Mouse (Mus musculus) NIH3T3 (cell line): ENCODE results near the gene Pygl.
"Not testable (repeated sequence)": the region's sequence is repeated elsewhere in the genome, so short reads cannot be mapped to it uniquely, and the experiment has no call there.

Experiments used
- DNase-seq: peaks from one replicate; pipeline ENCODE4 v3.0.0-alpha.2; 2012; ENCODE audit warnings: low read depth

The Pygl gene

GRCm38 (mm10) chr12:70227121-70227932 lies 4.0 kb downstream of the Pygl start:
- DNase-seq: no peak

- DNase-seq: no peak
Observed at GRCm38 (mm10) chr12:70226655-70227054, 4.6 kb downstream of the Pygl start.

DNA sequence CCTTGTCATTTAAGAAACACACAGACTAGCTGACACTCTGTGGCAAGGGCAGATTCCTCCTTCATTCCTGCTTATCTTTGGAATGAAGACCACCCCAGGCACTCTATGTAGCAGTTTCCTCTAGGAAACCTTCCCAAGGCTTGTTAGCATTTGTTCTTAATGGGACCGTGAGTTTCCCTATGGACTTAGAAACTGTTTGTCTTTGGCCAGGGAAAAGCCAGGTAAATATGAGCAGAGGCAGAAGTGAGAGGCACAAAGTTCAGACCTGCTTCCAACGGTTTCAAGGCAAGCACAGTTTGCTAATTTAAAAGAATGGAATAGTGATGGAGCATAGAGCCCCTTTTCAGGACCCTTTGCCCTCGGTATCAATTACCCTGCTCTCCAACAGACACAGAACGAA lies 8.0 kb downstream of the Pygl start:
- no peak for DNase-seq

- no peak for DNase-seq
Observed at GRCm38 (mm10) chr12:70221425-70221824, 9.9 kb downstream of the Pygl start.

- DNase-seq: no peak
Observed at GRCm38 (mm10) chr12:70218795-70219540, 12.3 kb downstream of the Pygl start.

GRCm38 (mm10) chr12:70216229-70216800 lies 15.0 kb downstream of the Pygl start:
- DNase-seq: peak; percentile 5

DNA sequence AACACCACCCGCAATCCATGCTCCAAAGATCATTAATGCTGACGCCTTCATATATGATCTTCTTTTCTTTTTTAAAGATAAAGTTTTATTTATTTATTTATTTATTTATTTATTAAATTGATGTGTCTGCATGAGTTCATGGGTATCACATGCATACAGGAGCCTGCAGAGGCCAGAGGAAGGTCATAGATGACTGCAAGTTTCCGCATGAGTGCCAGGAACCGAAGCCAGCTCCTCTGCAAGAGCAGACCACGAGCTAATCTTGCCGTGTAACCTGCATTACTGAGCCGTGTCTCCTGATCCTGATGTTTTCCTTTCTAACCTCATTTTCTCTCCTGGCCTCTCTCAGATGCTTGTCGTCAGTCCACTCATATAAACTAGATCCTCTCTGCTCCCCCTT lies 17.0 kb downstream of the Pygl start:
- peak; percentile 5 for DNase-seq

DNA sequence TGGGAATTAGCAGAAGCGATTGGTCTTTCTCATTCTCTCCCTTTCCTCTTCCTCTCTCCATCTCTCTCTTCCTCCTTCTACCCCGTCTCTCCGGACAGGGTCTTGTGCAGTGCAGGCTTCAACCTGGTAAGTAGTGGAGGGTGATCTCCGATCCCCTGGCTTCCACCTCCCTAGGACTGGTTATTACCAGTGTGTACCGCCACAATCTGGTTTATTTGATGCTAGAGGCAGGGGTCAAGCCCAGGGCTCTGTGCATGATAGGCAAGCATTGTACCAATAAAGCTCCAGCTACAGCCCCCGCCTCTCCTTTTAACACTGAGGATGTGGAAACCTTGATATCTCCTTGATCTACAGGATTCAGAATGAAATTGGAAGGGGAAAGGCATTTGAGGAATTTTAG lies 17.7 kb downstream of the Pygl start:
- no peak for DNase-seq

- no peak for DNase-seq
Observed at GRCm38 (mm10) chr12:70212501-70212900, 18.8 kb downstream of the Pygl start.

DNA sequence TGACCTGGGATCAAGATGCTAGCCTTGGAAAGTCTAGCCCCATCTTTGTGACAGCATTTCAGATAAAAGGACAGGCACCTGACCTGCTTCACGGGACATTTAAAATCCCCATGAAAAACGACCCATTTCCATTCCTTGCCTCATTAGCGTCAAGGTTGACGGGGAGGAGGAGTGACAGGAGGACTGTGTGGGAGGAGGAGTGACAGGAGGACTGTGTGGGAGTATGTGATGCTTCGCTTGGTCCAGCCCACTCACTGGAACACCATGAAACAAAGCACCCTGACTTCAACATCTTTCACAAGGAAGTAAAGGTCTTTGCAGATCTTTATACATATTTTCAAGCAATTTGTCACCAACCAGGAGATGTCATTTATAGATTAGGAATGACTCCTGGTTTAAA lies 23.1 kb downstream of the Pygl start:
- no peak for DNase-seq

- peak; percentile 46 for DNase-seq
Observed at GRCm38 (mm10) chr12:70204433-70204832, 26.9 kb downstream of the Pygl start.

GRCm38 (mm10) chr12:70201926-70202529 lies 29.3 kb downstream of the Pygl start:
- DNase-seq: no peak

GRCm38 (mm10) chr12:70196341-70196740 lies 34.9 kb downstream of the Pygl start:
- no peak for DNase-seq

DNA sequence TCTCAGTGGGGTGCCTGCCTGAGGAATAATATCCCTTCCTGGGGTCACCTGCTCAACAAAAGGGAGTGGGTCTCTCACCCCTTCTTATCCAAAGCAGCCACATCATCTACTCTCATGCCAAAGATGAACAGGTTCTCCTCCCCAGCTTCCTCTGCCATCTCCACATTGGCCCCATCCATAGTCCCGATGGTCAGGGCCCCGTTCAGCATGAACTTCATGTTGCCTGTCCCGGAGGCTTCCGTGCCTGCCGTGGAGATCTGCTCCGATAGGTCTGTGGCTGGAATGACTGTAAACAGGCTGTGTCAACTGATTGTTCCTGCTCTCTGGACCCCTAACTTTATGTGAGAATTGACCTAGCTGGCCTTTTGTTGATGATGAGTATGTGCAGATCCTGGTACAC lies 35.9 kb downstream of the Pygl start:
- no peak for DNase-seq

DNA sequence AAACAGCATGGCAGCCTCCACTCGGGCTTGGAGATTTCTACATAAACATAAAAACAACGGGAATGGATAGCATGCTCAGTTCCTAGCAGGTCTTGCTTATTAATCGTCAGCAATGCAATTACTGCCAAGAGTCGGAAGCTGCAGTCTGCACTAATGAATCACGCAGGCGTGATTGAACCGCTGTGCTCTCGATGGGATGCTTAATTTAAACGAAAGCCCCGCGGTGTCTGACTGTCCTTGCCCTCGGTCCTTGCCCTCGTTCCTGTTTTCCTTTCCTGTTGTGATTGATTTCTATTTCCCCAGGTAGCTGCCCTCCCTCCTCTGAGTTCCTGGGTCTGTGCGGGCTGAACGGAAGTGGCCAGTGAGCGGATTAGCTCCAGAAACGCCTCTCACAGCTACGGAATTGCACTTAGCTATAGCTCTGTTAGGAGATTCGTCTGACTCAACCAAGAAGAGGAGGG lies 39.0 kb downstream of the Pygl start:
- no peak for DNase-seq

- DNase-seq: no peak
Observed at GRCm38 (mm10) chr12:70184173-70184783, 47.0 kb downstream of the Pygl start.

- DNase-seq: not testable (repeated sequence)
Observed at GRCm38 (mm10) chr12:70183507-70183906, 47.8 kb downstream of the Pygl start.

DNA sequence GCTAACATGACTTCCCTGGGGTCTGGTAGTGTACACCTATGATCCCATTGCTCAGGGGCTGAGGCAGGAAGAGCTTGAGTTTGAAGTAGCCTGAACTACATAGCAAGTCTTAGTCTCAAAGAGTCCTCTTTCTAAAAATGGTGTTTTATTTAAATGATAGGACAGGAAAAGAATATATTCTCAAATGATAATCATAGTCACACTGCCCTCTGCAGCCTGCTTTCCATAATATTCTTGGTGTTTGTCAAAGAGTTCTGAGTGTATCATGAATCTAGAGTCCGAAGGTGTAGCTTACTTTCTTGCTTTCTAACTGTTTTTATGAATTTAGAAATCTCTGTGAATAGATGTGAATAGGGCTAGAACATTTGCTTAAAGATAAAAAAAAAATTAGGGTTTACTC lies 61.3 kb downstream of the Pygl start:
- DNase-seq: peak; percentile 38

- no peak for DNase-seq
Observed at GRCm38 (mm10) chr12:70167950-70168349, 63.3 kb downstream of the Pygl start.

GRCm38 (mm10) chr12:70164741-70165140 lies 66.5 kb downstream of the Pygl start:
- no peak for DNase-seq

DNA sequence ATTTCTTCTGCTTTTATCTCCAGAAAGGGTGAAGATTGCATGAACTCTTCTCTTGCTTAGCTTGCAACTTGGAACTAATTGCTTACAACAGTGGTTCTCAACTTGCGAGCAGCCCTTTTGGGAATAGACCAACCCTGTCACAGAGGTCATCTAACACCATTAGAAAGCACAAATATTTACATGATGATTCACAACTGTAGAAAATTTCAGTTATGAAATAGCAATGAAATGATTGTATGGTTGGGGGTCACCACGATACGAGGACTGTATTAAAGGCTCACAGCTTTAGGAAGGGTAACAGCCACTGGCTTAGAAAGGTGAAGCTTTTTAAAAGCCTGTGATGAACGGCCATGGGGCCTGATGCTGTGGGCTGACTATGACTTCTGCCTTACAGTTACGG lies 70.2 kb downstream of the Pygl start:
- DNase-seq: peak; percentile 9
